In the genomic region with DNA sequence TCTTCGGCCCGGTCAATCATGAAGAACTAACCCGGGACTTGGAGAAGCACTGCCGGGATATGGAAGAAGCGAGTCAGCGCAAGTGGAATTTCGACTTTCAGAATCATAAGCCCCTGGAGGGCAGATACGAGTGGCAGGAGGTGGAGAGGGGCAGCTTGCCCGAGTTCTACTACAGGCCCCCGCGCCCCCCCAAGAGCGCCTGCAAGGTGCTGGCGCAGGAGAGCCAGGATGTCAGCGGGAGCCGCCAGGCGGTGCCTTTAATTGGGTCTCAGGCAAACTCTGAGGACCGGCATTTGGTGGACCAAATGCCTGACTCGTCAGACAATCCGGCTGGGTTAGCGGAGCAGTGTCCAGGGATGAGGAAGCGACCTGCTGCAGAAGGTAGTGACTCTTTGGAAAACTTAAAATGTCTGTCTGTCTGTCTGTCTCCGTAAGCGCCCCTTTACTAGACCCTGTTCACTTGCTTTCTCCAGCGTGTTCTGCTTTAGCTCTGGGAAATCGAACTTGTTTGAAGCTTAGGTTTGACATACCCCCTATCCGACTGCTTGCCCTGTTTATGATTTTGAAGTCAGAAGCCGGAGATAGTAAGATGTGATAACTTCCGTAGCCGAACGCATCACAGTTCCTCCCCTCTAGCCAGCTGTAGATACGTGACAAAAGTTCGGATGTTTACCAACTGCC, we compare ENCODE assay signal across 8 mouse cellular contexts. TPM values are rescaled to one million over a fixed set of nuclear protein-coding genes. Genes with fewer than 3 reads are reported as not detected.
DNase-seq lines count a peak whose midpoint lies in the region; ATAC-seq lines count a peak whose summit lies in the region.

No protein-coding gene starts in this region.

- no peak for ATAC-seq in forebrain, embryonic 13.5 days

- peaks cover 6% of the 10 kb centered on the region; the same call in 1 of the 2 replicates for H3K36me3 ChIP-seq in forebrain, embryonic 13.5 days (ENCODE audit: poor library complexity, severe bottlenecking)
- peaks cover 21% of the 10 kb centered on the region for H3K36me3 ChIP-seq in hindbrain, embryonic 10.5 days

- peak overlapping the region; percentile 85 for H3K4me2 ChIP-seq in forebrain, embryonic 13.5 days

- peak overlapping the region; percentile 98 for H3K27ac ChIP-seq in forebrain, embryonic 13.5 days
- H3K27ac ChIP-seq in hindbrain, embryonic 10.5 days = peak overlapping the region; percentile 98

- H3K27me3 ChIP-seq in forebrain, embryonic 13.5 days = no peaks in the 10 kb centered on the region
- peaks cover 14% of the 10 kb centered on the region; the same call in 1 of the 2 replicates for H3K27me3 ChIP-seq in hindbrain, embryonic 10.5 days (ENCODE audit: insufficient read depth, poor library complexity, severe bottlenecking)

- H3K4me1 ChIP-seq in forebrain, embryonic 13.5 days = peaks cover 55% of the 10 kb centered on the region
- peaks cover 75% of the 10 kb centered on the region for H3K4me1 ChIP-seq in hindbrain, embryonic 10.5 days (replicated peaks)

- 0% methylated on average over 32 of the region's 32 CpGs for WGBS in forebrain, embryonic 13.5 days
- under 1% methylated on average over 32 of the region's 32 CpGs for WGBS in hindbrain, embryonic 10.5 days

- DNase-seq in Muller cell, postnatal 12 days (ENCODE audit: inconsistent ontology term) = peak; percentile 50
- DNase-seq in cerebellum, adult 11 months = peak; percentile 77
- peak; percentile 46 for DNase-seq in hindbrain, embryonic 10.5 days (ENCODE audit: low spot score)
- DNase-seq in layer of hippocampus, postnatal 14 days (ENCODE audit: low spot score in 2 of 2) = peak; percentile 35 to 40
- DNase-seq in lung, postnatal 25 days (ENCODE audit: low spot score) = peak; percentile 46
- peak; percentile 51 for DNase-seq in retina, postnatal 1 day
- DNase-seq in MN1 (ENCODE audit: low spot score) = no peak

- peak overlapping the region; percentile 72 for H3K4me3 ChIP-seq in forebrain, embryonic 13.5 days
- peak overlapping the region; percentile 96 for H3K4me3 ChIP-seq in hindbrain, embryonic 10.5 days

- H3K9me3 ChIP-seq in forebrain, embryonic 13.5 days (replicated peaks) = no peaks in the 10 kb centered on the region
- H3K9me3 ChIP-seq in hindbrain, embryonic 10.5 days = no peaks in the 10 kb centered on the region

- peak overlapping the region; percentile 92 for H3K9ac ChIP-seq in forebrain, embryonic 13.5 days

RNA-seq across cellular contexts. Expression of gene Cdkn1b, which starts 1.0 kb away (rescaled TPM):
- 48.8 and 58.5 TPM in 2 replicates for polyA plus RNA-seq in forebrain, embryonic 13.5 days (2015; fragmentation: Nextera tagmentation; extraction: Ambion mirVana)
- polyA plus RNA-seq in hindbrain, embryonic 10.5 days (2016; fragmentation: Nextera tagmentation; extraction: Ambion mirVana) = 17.2 and 17.7 TPM in 2 replicates
- 10 to 100 TPM; 55.5 to 57.1 TPM for total RNA-seq in layer of hippocampus, postnatal 14 days (2021)

RNA-seq across cellular contexts. Expression of gene Gpr19, which starts 22.8 kb away (rescaled TPM):
- polyA plus RNA-seq in forebrain, embryonic 13.5 days (2015; fragmentation: Nextera tagmentation; extraction: Ambion mirVana) = 45.5 and 46.4 TPM in 2 replicates
- polyA plus RNA-seq in hindbrain, embryonic 10.5 days (2016; fragmentation: Nextera tagmentation; extraction: Ambion mirVana) = 24.7 and 29.9 TPM in 2 replicates
- 10 to 100 TPM; 24.1 to 24.7 TPM for total RNA-seq in layer of hippocampus, postnatal 14 days (2021)
